Mouse (Mus musculus) G1E (cell line): Measurements from ENCODE around the gene Olfr64.

Experiments
- CTCF ChIP-seq: IDR thresholded peaks from 2 replicates; pipeline ENCODE4 v1.5.1; 2012; ENCODE audit warnings: low read depth, low read length, inconsistent platforms, mixed read lengths
- GATA1 ChIP-seq: IDR thresholded peaks from 2 replicates; pipeline ENCODE4 v1.6.1; 2012; ENCODE audit warnings: borderline replicate concordance, low read length, inconsistent platforms, mixed read lengths
- GATA2 ChIP-seq: IDR thresholded peaks from 2 replicates; pipeline ENCODE4 v1.6.1; 2012; ENCODE audit warnings: low read depth, low read length, inconsistent platforms, borderline replicate concordance
- POLR2AphosphoS5 ChIP-seq: IDR thresholded peaks from 2 replicates; pipeline ENCODE4 v1.6.1; 2012; ENCODE audit warnings: low read depth, low read length, inconsistent platforms; ENCODE audit not compliant: insufficient replicate concordance

- TF ChIP-seq CTCF, result no peak
- no peak for TF ChIP-seq POLR2AphosphoS5
- no peak for TF ChIP-seq GATA1
- TF ChIP-seq GATA2, result no peak
These were observed 51.3 kb downstream of the Olfr64 start, which contains the start of gene Hbb-bh1 for GRCm38 (mm10) chr7:103843034-103843433.
